Mouse (Mus musculus) gonadal fat pad, adult 2 months (tissue): ENCODE results near the gene Vamp9. TPM values are rescaled to one million over a fixed set of nuclear protein-coding genes. Genes with fewer than 3 reads are reported as not detected.

Experiments
- DNase-seq: peaks from one replicate; pipeline ENCODE4 v3.0.0-alpha.2; 2012; ENCODE audit warnings: low read depth
- polyA plus RNA-seq: library from polyadenylated mRNA; depleted of rRNA; stranded (reverse); fragments of >200 nt; gene quantifications from 2 replicates; pipeline ENCODE4 v1.2.3, GENCODE M21; 2012; rRNA removed

Vamp9 gene
- polyA plus RNA-seq, result 0.51 and 0.53 TPM in 2 replicates

DNA sequence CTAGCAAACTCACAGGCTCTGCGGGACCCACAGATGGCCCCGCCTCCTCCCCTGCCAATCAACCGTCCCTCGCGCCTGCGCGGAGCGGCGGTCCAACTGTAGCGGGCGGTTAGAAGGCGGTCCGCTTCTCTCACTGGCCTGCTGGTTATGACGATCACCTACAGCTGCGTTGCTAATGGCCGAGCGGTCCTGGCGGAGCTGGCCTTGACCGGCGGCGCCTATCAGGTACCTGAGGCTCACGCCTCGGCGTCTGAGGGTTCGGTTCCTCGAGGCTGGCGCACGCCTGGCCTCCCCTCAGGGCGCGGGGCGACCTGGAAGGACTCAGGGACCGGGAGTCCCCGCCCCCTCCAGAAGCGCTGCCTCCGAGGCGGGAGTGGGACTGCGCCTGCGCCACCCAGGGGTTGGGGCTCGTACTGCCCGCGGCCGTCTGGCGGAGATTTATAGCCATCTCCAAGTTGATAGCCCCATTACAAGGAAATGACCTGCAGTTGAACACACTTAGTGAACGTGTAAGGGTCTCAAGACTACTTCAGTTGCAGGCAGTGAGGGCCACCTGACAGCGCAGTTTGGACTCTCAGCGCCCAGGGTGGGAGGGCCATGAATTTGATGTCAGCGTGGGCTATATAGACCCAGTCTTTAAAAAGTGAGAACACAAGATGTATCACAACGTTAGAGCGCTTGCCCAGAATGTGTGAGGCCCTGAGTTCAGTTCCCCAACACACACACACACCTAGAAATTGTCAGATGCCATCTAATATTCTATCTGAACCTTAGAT, at the start of gene Vamp9:
Vamp9 (plus strand) TSS at position 74 of the 776 bp plus-strand sequence.
- peak; percentile 47 for DNase-seq

DNA sequence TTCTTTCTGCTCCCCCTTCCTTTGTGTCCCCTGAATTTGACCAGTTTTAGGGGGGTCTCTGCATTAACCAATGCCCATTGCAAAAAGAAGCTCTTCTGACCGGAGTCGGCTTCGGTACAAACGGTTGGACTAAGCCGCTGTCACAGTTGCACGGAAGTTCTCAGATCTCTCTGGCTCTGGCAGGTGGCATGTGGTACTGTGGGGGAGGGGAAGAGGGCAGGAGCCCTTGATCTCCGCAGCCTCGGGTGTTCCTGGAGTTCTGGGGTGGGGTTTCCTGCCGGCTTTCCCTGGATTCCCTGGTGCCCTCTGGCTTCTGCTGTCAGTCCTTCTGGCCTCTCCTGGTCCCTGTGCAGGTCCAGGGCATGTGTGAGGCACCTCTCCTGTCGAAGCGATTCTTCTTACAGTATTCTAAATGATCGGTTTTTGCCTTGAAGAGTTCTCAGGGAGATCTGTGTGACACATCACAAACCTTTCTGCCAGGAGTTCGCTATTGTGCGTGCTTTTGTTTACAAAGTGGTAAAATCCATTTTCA, 48.9 kb upstream of the Vamp9 start:
- no peak for DNase-seq

- DNase-seq, result no peak
Measured at GRCm38 (mm10) chr5:99859637-99860433, 46.2 kb upstream of the Vamp9 start.

- DNase-seq, result no peak
Measured at GRCm38 (mm10) chr5:99861816-99862215, 44.2 kb upstream of the Vamp9 start.

DNA sequence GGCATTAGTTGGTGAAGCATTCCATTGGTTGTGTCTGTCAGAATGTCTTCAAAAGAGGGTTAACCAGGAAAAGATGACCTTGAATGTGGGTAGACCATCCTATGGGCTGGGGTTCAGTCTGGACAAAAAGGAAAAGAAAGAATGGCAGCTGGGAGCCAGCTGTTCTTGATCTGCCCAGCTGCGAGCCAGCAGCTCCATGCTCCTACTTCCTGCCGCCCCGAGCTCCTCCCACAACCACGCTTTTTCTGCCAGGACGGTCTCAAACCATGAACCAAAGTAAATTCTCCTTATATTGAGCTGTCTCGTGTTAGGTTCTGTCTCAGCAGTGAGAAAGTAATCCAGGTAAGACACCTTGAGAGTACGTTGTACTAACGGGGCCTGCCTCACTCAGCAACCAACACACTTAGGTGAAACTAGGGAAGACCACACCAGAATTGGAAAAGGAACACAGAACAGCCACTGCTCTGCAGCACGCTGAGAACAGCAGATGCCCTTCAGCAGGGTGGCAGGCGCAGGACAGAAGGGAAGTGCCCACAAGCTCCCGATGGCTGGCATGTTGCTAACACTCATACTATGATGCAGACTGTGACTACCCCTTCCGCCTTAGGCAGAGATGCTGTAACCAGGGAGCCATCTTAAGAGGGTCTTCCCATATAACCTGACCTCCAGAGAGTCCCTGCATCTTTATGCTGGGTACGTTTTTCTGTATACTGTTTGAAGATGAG, 42.2 kb upstream of the Vamp9 start:
- DNase-seq, result no peak

- no peak for DNase-seq
Measured at GRCm38 (mm10) chr5:99865779-99866178, 40.3 kb upstream of the Vamp9 start.

DNA sequence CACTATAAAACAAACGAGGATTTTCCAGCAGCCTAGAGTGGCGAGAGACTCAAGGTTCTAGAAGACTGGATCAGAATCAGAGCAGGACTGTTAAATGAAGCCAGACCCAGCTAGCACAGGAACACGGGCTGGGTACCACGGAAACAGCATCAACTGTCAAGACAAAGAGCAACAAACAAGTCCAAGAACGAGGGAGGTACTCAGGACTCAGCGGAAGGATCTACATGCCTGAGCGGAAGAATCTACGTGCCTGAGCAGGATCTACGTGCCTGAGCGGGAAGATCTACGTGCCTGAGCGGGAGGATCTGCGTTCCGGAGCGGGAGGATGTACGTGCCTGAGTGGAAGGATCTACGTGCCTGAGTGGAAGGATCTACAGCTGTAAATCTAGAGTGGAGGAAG, 37.8 kb upstream of the Vamp9 start:
- DNase-seq, result no peak

- no peak for DNase-seq
Measured at GRCm38 (mm10) chr5:99868923-99869322, 37.1 kb upstream of the Vamp9 start.

DNA sequence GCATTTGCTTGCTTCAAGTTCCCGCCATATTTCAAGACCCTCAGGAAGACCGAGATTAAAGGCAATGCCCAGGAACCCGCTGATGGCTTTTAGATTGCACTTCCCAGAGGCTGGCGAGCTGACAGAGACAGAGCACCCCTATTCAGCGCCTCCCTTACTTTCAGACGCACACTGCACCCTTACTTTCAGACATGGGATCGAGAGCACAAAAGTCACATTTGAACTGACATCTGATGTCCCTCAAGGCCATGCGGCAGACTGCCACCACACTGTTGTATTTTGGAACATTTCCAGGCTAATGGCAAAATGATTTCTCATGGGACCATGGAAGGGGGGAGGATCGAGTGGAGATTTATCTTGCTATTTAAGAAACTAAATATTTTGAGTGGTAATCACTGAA, 28.5 kb upstream of the Vamp9 start:
- DNase-seq, result no peak

GRCm38 (mm10) chr5:99882441-99882840, 23.6 kb upstream of the Vamp9 start:
- DNase-seq, result no peak

- DNase-seq, result no peak
Measured at GRCm38 (mm10) chr5:99884035-99884434, 22.0 kb upstream of the Vamp9 start.

- DNase-seq, result no peak
Measured at GRCm38 (mm10) chr5:99887133-99887532, 18.9 kb upstream of the Vamp9 start.

DNA sequence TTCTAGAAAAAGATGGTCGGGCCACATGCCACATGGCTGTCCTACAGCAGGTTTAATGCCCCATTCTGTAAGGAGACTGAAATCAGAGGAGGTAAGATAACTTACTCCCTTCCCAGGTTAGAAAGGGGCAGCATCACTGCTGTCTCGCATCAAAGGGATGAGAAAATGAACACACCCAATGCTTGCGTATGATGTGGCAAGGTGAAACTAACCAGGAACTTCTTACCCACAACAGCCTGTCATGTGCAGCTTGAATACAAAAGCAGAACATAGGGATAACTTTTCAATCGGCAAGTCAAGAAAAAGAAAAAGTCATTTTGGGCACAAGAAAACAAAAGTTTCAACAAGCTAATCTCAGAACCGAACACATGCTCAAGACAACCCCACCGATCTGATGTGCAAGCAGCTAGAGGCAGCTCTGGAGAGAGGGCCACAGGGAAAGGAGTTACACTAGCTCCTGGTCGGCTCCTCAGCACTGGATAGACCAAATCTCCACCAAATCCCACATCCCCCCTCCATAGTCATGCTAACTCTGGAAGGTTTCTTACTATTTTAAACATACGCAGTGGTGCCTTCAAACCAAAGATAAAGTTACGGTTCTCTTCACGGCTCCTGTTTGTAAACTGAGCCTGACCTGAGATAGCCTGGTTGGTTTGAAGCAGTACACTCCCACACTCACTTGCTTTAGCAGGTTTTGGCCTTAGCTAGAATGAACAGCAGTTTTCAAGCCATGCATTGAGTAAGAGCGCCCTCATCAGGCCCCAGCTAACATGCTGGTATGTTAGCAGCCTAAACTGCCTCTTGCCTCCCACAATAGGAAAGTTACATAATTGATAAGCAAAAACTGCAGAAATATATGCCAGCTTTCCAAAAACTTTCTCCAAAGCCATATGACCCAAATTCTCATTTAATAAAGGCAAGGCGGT, 14.3 kb upstream of the Vamp9 start:
- no peak for DNase-seq

GRCm38 (mm10) chr5:99900041-99900440, 6.0 kb upstream of the Vamp9 start:
- no peak for DNase-seq

- DNase-seq, result no peak
Measured at GRCm38 (mm10) chr5:99905731-99906130, 323 bp upstream of the Vamp9 start.

DNA sequence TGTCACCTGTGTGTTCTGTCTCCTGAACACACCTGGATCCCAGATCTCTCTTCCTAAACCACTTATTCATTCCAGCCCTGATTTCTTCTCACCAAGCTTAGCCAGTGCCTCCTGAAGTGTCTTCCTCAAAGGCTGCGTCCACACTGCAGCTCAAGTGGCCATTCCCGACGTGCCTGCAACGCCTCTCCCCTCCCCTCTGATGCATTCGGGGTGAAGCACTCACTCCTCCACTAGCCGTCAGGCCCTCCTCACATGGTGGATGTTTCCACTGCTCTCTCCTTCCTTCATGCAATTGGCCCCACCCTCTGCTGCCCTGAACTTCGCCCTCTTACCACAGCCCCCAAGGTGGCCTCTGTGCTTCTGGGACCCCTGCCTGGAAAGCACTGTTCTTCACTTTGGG, 9.4 kb downstream of the Vamp9 start:
- no peak for DNase-seq

- no peak for DNase-seq
Measured at GRCm38 (mm10) chr5:99922033-99922432, 16.0 kb downstream of the Vamp9 start.

DNA sequence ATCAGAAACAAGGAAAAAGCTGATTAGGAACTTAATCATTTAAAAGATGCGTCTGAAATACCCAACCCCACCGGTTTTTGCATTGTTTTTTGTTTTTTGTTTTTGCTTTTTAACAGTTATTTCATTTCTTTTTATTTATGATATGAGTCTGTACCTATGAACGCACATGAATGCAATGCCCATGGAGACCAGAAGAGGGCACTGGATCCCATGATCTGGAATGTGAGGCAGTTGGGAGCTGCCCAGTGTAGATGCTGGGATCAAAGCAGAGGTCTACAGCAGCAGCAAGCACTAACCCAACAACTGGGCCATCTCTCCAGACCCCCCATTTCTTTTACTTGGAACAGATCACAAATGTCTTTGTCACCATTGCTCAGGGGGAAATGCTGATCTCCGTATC, 21.9 kb downstream of the Vamp9 start:
- no peak for DNase-seq

GRCm38 (mm10) chr5:99931910-99932309, 25.9 kb downstream of the Vamp9 start:
- DNase-seq, result no peak

DNA sequence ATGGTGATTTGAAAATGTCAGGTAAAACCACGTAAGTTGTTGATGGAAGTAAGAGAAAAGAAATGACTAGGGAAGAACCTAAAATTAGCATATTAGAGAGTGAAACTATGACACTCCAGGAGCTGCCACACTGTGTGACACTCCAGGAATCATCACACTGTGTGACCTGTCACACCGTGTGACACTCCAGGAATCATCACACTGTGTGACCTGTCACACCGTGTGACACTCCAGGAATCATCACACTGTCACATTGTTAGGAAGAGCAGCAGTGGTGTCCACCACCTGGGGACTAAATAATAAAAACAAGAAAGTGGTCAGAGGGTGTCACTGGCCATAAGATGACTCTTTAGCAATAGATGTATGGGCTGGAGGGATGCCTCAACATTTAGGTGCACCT, 33.4 kb downstream of the Vamp9 start:
- DNase-seq, result no peak

DNA sequence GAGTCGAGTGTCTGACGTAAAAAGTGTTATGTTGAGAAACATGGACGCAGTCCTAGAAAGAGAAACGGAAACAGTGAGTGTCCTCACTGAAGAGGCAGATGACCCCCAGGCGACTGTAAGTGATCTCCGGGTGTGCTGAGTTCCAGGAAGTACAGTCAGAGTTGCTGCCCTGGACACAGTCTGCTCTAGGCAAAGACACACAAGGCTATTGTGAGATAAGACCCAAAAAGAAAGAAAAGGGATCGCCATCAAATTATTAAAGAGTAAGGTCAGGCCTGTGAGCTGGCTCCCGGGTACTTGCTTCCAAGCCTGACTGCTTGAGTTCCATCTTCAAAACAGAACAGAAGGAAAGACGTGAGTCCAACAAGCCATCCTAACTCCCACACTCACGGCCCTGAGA, 35.2 kb downstream of the Vamp9 start:
- DNase-seq, result no peak
